Mouse (Mus musculus): ENCODE measurements around the gene Ccdc38.
A peak's percentile ranks its signal among the peaks of the same experiment; 100 is the strongest.
"Not testable (repeated sequence)": the region's sequence is repeated elsewhere in the genome, so short reads cannot be mapped to it uniquely, and the experiment has no call there.

Gene Ccdc38

GRCm38 (mm10) chr10:93548991-93549390 lies 8.6 kb downstream of the Ccdc38 start:
- peak; percentile 90 for DNase-seq (ENCODE audit: low read depth)

- DNase-seq (ENCODE audit: low read depth): no peak
These were observed 9.4 kb downstream of the Ccdc38 start for GRCm38 (mm10) chr10:93549821-93550220.

GRCm38 (mm10) chr10:93552596-93552995 lies 12.2 kb downstream of the Ccdc38 start:
- no peak for DNase-seq (ENCODE audit: low read depth)

- DNase-seq (ENCODE audit: low read depth): not testable (repeated sequence)
These were observed 17.5 kb downstream of the Ccdc38 start for GRCm38 (mm10) chr10:93557971-93558370.

- no peak for DNase-seq (ENCODE audit: low read depth)
These were observed 19.4 kb downstream of the Ccdc38 start for GRCm38 (mm10) chr10:93559786-93560185.

- no peak for DNase-seq (ENCODE audit: low read depth)
These were observed 24.2 kb downstream of the Ccdc38 start for GRCm38 (mm10) chr10:93564518-93565090.

GRCm38 (mm10) chr10:93567066-93567465 lies 26.6 kb downstream of the Ccdc38 start:
- no peak for DNase-seq (ENCODE audit: low read depth)

- DNase-seq (ENCODE audit: low read depth): no peak
These were observed 27.6 kb downstream of the Ccdc38 start for GRCm38 (mm10) chr10:93567841-93568566.

- DNase-seq (ENCODE audit: low read depth): no peak
These were observed 28.2 kb downstream of the Ccdc38 start for GRCm38 (mm10) chr10:93568671-93569070.

GRCm38 (mm10) chr10:93572209-93572608 lies 31.8 kb downstream of the Ccdc38 start:
- no peak for DNase-seq (ENCODE audit: low read depth)

- no peak for DNase-seq (ENCODE audit: low read depth)
These were observed 34.5 kb downstream of the Ccdc38 start for GRCm38 (mm10) chr10:93574966-93575365.

GRCm38 (mm10) chr10:93575960-93576359 lies 35.5 kb downstream of the Ccdc38 start:
- DNase-seq (ENCODE audit: low read depth): no peak

- peak; percentile 83 for DNase-seq (ENCODE audit: low read depth)
These were observed 36.9 kb downstream of the Ccdc38 start for GRCm38 (mm10) chr10:93577271-93577886.

GRCm38 (mm10) chr10:93588796-93589195 lies 48.4 kb downstream of the Ccdc38 start:
- DNase-seq (ENCODE audit: low read depth): no peak

GRCm38 (mm10) chr10:93589281-93589848 lies 48.9 kb downstream of the Ccdc38 start, which contains the start of gene Snrpf:
Gene Snrpf, minus strand, starts transcription at chr10:93589706.
- DNase-seq (ENCODE audit: low read depth): peak; percentile 98

- peak; percentile 49 for DNase-seq (ENCODE audit: low read depth)
These were observed 52.0 kb downstream of the Ccdc38 start for GRCm38 (mm10) chr10:93592456-93592855.

- peak; percentile 94 for DNase-seq (ENCODE audit: low read depth)
These were observed 53.6 kb downstream of the Ccdc38 start for GRCm38 (mm10) chr10:93594022-93594482.

GRCm38 (mm10) chr10:93595831-93596230 lies 55.4 kb downstream of the Ccdc38 start:
- DNase-seq (ENCODE audit: low read depth): no peak

GRCm38 (mm10) chr10:93596641-93597040 lies 56.2 kb downstream of the Ccdc38 start:
- no peak for DNase-seq (ENCODE audit: low read depth)

GRCm38 (mm10) chr10:93602309-93602708 lies 61.9 kb downstream of the Ccdc38 start:
- DNase-seq (ENCODE audit: low read depth): no peak

GRCm38 (mm10) chr10:93603256-93603655 lies 62.8 kb downstream of the Ccdc38 start:
- DNase-seq (ENCODE audit: low read depth): peak; percentile 30

GRCm38 (mm10) chr10:93606326-93606725 lies 65.9 kb downstream of the Ccdc38 start:
- no peak for DNase-seq (ENCODE audit: low read depth)

- DNase-seq (ENCODE audit: low read depth): peak; percentile 65
These were observed 67.6 kb downstream of the Ccdc38 start for GRCm38 (mm10) chr10:93608051-93608450.
